Mouse (Mus musculus) liver, embryonic 11.5 days (tissue): ENCODE measurements around the gene Fgfr2. TPM values are rescaled to one million over a fixed set of nuclear protein-coding genes. Genes with fewer than 3 reads are reported as not detected.

Experiments used
- ATAC-seq: fragments of 200-750 bp; cut with Nextera tagmentation; replicated peaks from 2 replicates; pipeline ENCODE4 v1.8.0; 2017; ENCODE audit warnings: moderate number of reproducible peaks, mild to moderate bottlenecking, moderate TSS enrichment, moderate library complexity; ENCODE audit not compliant: low FRiP score
- DNase-seq: peaks from one replicate; pipeline ENCODE4 v3.0.0-alpha.2; 2017; ENCODE audit warnings: low spot score
- H3K27ac ChIP-seq: fragments of 300-500 bp; sonication (generic); 2 replicates; pipeline ENCODE4 v1.5.1; 2014; ENCODE audit warnings: mild to moderate bottlenecking, low read depth, low read length, control low read depth
- H3K27me3 ChIP-seq: fragments of 300-500 bp; sonication (generic); replicated peaks from 2 replicates; pipeline ENCODE4 v1.6.1; 2014; ENCODE audit warnings: low read length, mixed read lengths; ENCODE audit not compliant: control insufficient read depth, insufficient read depth
- H3K36me3 ChIP-seq: fragments of 300-500 bp; sonication (generic); 2 replicates; pipeline ENCODE4 v1.6.1; 2014; ENCODE audit warnings: mild to moderate bottlenecking, low read length, moderate library complexity, mixed read lengths; ENCODE audit not compliant: control insufficient read depth, insufficient read depth
- H3K4me1 ChIP-seq: fragments of 300-500 bp; sonication (generic); replicated peaks from 2 replicates; pipeline ENCODE4 v1.6.1; 2014; ENCODE audit warnings: low read length, mixed read lengths; ENCODE audit not compliant: control insufficient read depth, insufficient read depth
- H3K4me2 ChIP-seq: fragments of 300-500 bp; sonication (generic); 2 replicates; pipeline ENCODE4 v1.6.1; 2014; ENCODE audit warnings: mild to moderate bottlenecking, control low read depth, moderate library complexity
- H3K4me3 ChIP-seq: fragments of 300-500 bp; sonication (generic); 2 replicates; pipeline ENCODE4 v1.5.1; 2014; ENCODE audit warnings: low read depth, low read length, control low read depth
- H3K9ac ChIP-seq: fragments of 300-500 bp; sonication (generic); 2 replicates; pipeline ENCODE4 v1.6.1; 2014; ENCODE audit warnings: low read depth, low read length, control low read depth
- H3K9me3 ChIP-seq: fragments of 300-500 bp; sonication (generic); 2 replicates; pipeline ENCODE4 v1.6.1; 2016; ENCODE audit warnings: low read length, inconsistent platforms, mixed read lengths; ENCODE audit not compliant: control insufficient read depth
- WGBS: fragments of 180-500 bp; shearing (Covaris S2); extraction: QIAGEN DNeasy Blood & Tissue Kit; methylation state at CpG from one replicate; pipeline ENCODE4 v1.1.7; 2014; 5-methylcytosine and 5-hydroxymethylcytosine counted together
- polyA plus RNA-seq: library from polyadenylated mRNA; unstranded; fragments of >200 nt; fragmentation: Nextera tagmentation; extraction: Ambion mirVana; gene quantifications from 2 replicates; pipeline ENCODE4 v1.2.1, GENCODE M21; 2014

The Fgfr2 gene
- polyA plus RNA-seq, 1 experiment from 2014 or later = 32.6 TPM

GRCm38 (mm10) chr7:132181042-132181441 lies 942.1 kb downstream of the Fgfr2 start:
- WGBS = 79% methylated on average over 3 of the region's 3 CpGs

DNA sequence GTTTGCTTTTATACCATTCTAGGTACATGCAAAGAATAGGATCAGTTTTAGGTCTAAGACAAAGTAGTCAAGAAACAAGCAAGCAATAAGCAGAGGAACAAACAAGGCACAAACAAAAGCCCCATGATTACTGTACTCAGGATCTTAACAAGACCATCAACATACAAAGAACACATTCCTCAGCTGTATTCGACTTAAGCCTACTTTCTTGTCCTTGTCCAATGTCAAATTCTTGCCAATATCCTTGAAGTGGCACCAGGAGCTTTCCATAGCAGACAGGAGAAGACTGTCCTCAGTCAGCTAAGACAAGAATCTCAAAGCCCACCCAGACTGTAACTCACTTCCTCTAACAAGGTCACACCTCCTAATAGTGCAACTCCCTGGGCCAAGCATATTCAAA lies 944.1 kb downstream of the Fgfr2 start:
- no peaks in the 10 kb centered on the region for H3K4me1 ChIP-seq
- no peak overlapping the region for H3K4me2 ChIP-seq
- no peak overlapping the region for H3K4me3 ChIP-seq
- H3K9me3 ChIP-seq = no peaks in the 10 kb centered on the region
- ATAC-seq (no peak), DNase-seq (no peak)
- H3K9ac ChIP-seq = no peak overlapping the region
- no peak overlapping the region for H3K27ac ChIP-seq
- H3K27me3 ChIP-seq = no peaks in the 10 kb centered on the region
- 37% methylated on average over 1 of the region's 1 CpGs for WGBS
- no peaks in the 10 kb centered on the region for H3K36me3 ChIP-seq

More at GRCm38 (mm10) chr7:132181042-132181441, 942.1 kb downstream of the Fgfr2 start:
- ATAC-seq (no peak), DNase-seq (no peak)
- H3K36me3 ChIP-seq = no peaks in the 10 kb centered on the region
- H3K9ac ChIP-seq = no peak overlapping the region
- no peaks in the 10 kb centered on the region for H3K27me3 ChIP-seq
- no peak overlapping the region for H3K4me2 ChIP-seq
- H3K27ac ChIP-seq = no peak overlapping the region
- no peaks in the 10 kb centered on the region for H3K9me3 ChIP-seq
- no peaks in the 10 kb centered on the region for H3K4me1 ChIP-seq
- H3K4me3 ChIP-seq = no peak overlapping the region

GRCm38 (mm10) chr7:132174787-132175186 lies 948.4 kb downstream of the Fgfr2 start:
- ATAC-seq (no peak), DNase-seq (no peak)
- Histone ChIP-seq H3K9ac (no peak overlapping the region), H3K9me3 (no peaks in the 10 kb centered on the region), H3K4me3 (no peak overlapping the region), H3K27ac (no peak overlapping the region), H3K36me3 (no peaks in the 10 kb centered on the region), H3K27me3 (no peaks in the 10 kb centered on the region), H3K4me2 (no peak overlapping the region), H3K4me1 (no peaks in the 10 kb centered on the region)
- WGBS = 87% methylated on average over 5 of the region's 5 CpGs

DNA sequence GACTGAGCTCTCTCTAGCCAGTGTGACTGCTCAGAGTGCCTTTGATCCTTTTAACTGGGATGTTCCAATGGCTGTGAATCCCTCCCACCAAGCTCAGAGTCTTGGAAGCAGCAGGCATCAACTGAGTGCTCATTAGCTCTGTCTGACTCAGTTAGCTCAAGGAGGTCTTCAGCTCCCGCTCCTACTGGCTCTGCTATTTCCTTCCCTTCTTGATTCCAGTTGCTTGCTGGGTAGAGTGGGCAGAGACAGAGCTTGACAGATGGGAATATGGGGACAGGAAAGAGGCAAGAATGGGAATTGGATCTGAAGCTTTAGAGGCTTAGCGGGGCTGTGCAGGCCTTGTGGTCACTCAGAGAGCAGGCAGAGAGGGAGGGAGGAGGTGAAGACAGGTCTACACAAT lies 948.9 kb downstream of the Fgfr2 start:
- no peak overlapping the region for H3K9ac ChIP-seq
- no peak overlapping the region for H3K4me2 ChIP-seq
- no peaks in the 10 kb centered on the region for H3K27me3 ChIP-seq
- H3K4me3 ChIP-seq = no peak overlapping the region
- no peak overlapping the region for H3K27ac ChIP-seq
- H3K4me1 ChIP-seq = no peaks in the 10 kb centered on the region
- H3K9me3 ChIP-seq = no peaks in the 10 kb centered on the region
- H3K36me3 ChIP-seq = no peaks in the 10 kb centered on the region
- 71% methylated on average over 2 of the region's 2 CpGs for WGBS
- ATAC-seq (no peak), DNase-seq (no peak)

GRCm38 (mm10) chr7:132172220-132172619 lies 950.9 kb downstream of the Fgfr2 start:
- DNase-seq (no peak), ATAC-seq (no peak)
- H3K27ac ChIP-seq = no peak overlapping the region
- no peaks in the 10 kb centered on the region for H3K4me1 ChIP-seq
- no peaks in the 10 kb centered on the region for H3K27me3 ChIP-seq
- WGBS = 73% methylated on average over 5 of the region's 5 CpGs
- H3K4me2 ChIP-seq = no peak overlapping the region
- H3K9me3 ChIP-seq = no peaks in the 10 kb centered on the region
- H3K4me3 ChIP-seq = no peak overlapping the region
- H3K9ac ChIP-seq = no peak overlapping the region
- no peaks in the 10 kb centered on the region for H3K36me3 ChIP-seq

DNA sequence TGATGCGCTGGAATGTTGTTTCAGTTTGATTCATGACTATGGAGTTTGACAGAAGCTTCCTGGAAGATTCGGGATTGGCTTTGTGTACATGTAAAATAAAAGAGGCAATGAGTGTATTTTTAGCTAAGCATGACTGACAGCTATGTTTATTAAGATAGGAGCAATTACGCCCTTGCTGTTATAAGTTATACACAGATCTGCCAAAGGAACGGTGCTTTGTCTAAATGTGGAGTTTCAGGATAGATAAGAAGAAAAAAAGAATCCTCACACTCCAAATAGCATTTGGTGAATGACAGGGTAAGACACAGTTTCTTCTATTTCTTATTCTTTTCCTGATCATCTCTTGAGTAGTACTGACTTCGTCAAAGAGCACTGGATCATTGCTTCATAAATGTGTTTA lies 951.4 kb downstream of the Fgfr2 start:
- H3K4me3 ChIP-seq = no peak overlapping the region
- no peak overlapping the region for H3K9ac ChIP-seq
- H3K27ac ChIP-seq = no peak overlapping the region
- no peaks in the 10 kb centered on the region for H3K36me3 ChIP-seq
- DNase-seq (no peak), ATAC-seq (no peak)
- 70% methylated on average over 5 of the region's 5 CpGs for WGBS
- H3K4me2 ChIP-seq = no peak overlapping the region
- no peaks in the 10 kb centered on the region for H3K27me3 ChIP-seq
- no peaks in the 10 kb centered on the region for H3K4me1 ChIP-seq
- H3K9me3 ChIP-seq = no peaks in the 10 kb centered on the region

GRCm38 (mm10) chr7:132169419-132170169 lies 953.6 kb downstream of the Fgfr2 start:
- ATAC-seq (no peak), DNase-seq (no peak)
- H3K4me2 ChIP-seq = no peak overlapping the region
- WGBS = 65% methylated on average over 7 of the region's 7 CpGs
- no peaks in the 10 kb centered on the region for H3K36me3 ChIP-seq
- H3K27me3 ChIP-seq = no peaks in the 10 kb centered on the region
- H3K27ac ChIP-seq = no peak overlapping the region
- no peak overlapping the region for H3K9ac ChIP-seq
- no peaks in the 10 kb centered on the region for H3K9me3 ChIP-seq
- H3K4me3 ChIP-seq = no peak overlapping the region
- no peaks in the 10 kb centered on the region for H3K4me1 ChIP-seq

DNA sequence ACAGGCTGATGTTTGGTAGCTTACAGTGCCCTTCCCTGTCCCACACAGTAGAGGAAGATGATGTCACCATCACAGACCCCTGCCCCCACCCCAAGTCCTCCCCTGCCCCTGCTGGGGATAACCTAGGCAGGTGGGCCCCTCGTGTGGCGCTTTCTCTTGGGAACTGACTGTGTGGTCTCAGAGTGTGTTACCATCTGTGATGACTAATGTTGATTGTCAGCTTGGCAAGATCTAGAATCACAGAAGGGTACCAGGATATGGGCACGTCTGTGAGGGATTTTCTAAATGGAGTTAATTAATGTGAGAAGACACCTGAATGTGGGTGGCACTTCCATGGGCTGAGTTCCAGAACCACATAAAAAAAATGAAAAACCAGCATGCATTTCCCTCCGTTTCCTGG lies 955.9 kb downstream of the Fgfr2 start:
- H3K27me3 ChIP-seq = no peaks in the 10 kb centered on the region
- ATAC-seq (no peak), DNase-seq (no peak)
- no peak overlapping the region for H3K9ac ChIP-seq
- no peaks in the 10 kb centered on the region for H3K9me3 ChIP-seq
- WGBS = 74% methylated on average over 4 of the region's 4 CpGs
- no peak overlapping the region for H3K4me3 ChIP-seq
- H3K4me1 ChIP-seq = no peaks in the 10 kb centered on the region
- no peak overlapping the region for H3K27ac ChIP-seq
- no peaks in the 10 kb centered on the region for H3K36me3 ChIP-seq
- no peak overlapping the region for H3K4me2 ChIP-seq

- no peak overlapping the region for H3K4me3 ChIP-seq
- 81% methylated on average over 3 of the region's 3 CpGs for WGBS
Measured at GRCm38 (mm10) chr7:132162254-132162653, 960.9 kb downstream of the Fgfr2 start.

More at GRCm38 (mm10) chr7:132162254-132162653, 960.9 kb downstream of the Fgfr2 start:
- H3K4me2 ChIP-seq = no peak overlapping the region
- no peaks in the 10 kb centered on the region for H3K27me3 ChIP-seq
- no peaks in the 10 kb centered on the region for H3K9me3 ChIP-seq
- no peak for ATAC-seq
- no peak overlapping the region for H3K27ac ChIP-seq
- H3K4me1 ChIP-seq = no peaks in the 10 kb centered on the region
- no peak for DNase-seq
- H3K9ac ChIP-seq = no peak overlapping the region
- no peaks in the 10 kb centered on the region for H3K36me3 ChIP-seq
